Mouse (Mus musculus) kidney, adult 18-20 months (tissue): ENCODE data around the gene Pde5a.

Experiments
- DNase-seq: peaks from one replicate; pipeline ENCODE4 v3.0.0; 2021

The Pde5a gene

DNA sequence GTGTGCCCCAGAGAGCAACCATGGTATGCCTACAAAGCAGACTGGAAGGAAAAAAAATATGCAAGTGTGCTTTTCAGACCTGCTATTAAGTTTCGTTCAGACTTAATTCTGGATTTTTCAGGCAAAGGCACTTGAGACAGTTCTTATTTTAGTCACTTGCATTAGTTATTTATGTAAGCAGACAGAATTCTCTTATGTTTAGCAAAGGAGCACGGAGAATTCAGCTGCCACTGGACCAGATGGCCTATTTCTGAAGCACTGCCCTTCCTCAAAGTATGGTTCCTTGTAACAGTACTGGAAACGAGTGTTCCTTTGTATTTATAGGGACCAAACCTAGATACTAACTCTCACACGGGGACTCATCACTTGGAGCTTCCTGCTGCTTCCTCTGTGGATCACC lies 38.2 kb downstream of the Pde5a start:
- no peak for DNase-seq

GRCm38 (mm10) chr3:122767841-122768240 lies 39.1 kb downstream of the Pde5a start:
- no peak for DNase-seq

- DNase-seq, result no peak
Measured at GRCm38 (mm10) chr3:122781417-122781816, 52.7 kb downstream of the Pde5a start.

GRCm38 (mm10) chr3:122784245-122784644 lies 55.5 kb downstream of the Pde5a start:
- DNase-seq, result no peak

DNA sequence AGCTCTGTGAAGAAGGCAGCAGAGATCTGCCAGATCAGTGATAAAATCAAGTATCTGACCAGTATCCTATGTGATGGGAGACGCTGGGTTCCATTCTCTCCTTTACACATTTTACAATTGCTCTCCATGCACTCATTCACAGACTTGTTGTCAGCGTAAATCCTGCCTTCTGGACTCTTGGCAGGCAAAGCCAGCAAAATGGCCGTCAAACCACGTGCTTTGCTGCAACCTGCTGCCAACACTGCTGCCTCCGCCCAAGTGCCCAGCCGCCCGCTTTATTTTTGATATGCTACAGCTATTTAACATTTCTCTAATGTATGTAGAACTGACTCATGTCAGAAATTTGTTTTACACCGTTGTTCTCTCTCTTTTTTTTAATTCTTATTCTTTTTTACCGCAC lies 59.6 kb downstream of the Pde5a start:
- no peak for DNase-seq

DNA sequence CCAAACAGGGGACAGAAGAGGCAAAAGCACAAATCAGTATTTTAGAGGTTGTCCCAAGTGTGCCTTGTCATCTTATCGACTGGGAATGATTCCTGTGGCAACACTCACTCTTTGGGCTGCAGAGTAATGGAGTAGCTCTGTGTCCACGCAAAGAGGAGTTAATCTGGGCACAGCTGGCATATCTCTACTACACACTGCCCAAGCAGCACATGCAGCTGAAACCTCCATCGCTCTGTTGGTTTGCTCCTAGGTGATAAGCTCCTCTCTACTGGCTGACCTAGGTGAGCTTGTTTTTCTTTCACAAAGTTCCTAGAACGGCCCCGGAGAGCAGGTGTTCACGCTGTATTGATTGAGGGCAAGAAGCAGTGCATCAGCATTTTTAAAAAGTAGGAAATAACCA lies 60.8 kb downstream of the Pde5a start:
- no peak for DNase-seq

DNA sequence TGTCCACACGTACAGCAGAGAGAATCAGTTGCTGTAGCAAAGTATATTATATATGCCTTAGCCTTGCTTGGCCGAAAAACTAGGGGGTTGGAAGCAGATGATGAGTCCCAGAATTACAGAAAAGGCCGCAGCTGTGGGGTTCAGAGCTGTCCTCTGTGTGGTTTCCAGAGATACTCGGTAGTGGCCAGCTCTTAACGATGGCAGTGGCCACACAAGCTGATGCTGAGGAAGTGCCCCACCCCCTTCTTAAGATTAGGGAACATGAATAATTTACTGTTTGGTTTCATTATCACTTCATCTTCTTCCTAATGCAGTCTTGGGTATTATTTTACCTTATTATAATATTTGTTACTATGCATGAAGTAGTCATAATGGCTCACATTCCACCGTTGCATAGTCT lies 71.3 kb downstream of the Pde5a start:
- DNase-seq, result no peak

DNA sequence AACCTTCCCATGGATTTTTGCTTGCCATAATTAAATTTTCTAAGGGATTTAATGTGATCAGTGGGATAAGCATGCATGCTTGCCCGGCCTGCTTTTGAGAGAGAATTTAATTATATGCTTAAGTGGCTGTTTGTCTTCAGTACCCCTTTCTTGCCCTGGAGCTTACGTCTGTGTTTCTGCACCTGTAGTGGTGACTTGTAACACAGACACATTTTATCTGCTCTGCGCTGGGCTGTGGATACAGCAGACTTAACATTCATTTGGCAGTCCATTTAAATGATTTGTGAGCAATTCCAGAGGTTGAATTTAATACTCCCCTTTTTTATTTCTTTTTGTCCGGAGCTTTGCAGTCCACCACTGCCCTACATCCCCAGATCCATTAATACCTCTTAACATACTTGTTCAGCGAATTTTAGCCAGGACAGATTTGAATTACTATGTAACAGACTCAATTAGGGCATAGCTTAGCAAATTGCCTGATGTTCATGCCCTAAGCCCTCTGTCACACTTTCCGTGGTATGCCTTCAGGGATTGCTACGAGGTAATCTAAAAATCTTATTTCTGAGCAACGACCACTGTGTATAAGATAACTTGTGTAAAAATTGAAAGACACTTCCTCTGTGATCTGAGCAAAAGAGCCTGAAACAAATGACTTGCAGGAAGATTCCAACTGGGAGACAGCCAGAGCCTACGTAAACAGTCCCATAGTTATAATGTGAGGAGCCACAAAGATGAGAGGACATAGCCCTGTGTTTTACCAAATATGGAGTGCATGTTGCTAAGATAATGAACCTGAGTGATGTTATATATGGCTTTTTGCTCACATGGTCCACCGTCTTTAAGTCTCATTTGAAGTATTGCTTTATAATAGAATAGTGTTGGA lies 72.0 kb downstream of the Pde5a start:
- DNase-seq, result no peak

DNA sequence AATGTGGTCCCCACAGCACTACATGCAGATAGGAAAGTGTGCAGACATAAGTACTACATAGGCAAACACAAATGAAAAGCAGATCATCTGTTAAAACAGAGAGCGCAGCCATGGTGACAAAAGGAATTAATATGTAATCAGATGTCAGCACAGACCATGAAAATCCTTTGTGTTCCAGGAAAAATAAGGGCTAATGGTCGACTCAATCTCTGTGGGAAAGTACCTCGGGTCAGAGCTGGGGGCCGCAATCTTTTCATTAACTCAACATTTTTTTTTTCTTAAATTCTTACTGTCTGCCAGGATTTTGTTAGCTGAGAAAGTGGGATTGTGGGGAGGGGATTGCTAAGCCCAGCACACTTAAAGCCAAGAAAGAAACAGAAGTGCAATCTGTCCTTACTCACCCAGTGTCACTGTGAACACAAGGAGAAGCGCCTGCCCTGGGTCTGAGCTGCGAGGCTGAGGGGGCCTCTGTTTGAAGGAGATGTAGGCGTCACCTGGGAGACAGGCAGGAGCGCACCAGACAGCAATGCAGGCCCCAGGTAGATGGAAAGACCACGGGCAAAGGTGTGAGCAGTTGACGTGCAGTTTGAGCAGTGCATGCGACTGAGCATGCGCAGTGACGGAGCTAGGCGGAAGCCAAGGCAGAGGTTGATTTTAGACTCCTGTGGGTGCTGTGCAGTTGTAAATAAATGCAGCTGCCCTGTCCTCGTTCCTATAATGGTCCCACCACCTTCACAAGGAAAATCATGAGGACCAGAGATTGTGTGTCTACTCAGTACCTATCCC lies 72.9 kb downstream of the Pde5a start:
- DNase-seq, result no peak

- no peak for DNase-seq
Measured at GRCm38 (mm10) chr3:122807313-122807712, 78.6 kb downstream of the Pde5a start.

DNA sequence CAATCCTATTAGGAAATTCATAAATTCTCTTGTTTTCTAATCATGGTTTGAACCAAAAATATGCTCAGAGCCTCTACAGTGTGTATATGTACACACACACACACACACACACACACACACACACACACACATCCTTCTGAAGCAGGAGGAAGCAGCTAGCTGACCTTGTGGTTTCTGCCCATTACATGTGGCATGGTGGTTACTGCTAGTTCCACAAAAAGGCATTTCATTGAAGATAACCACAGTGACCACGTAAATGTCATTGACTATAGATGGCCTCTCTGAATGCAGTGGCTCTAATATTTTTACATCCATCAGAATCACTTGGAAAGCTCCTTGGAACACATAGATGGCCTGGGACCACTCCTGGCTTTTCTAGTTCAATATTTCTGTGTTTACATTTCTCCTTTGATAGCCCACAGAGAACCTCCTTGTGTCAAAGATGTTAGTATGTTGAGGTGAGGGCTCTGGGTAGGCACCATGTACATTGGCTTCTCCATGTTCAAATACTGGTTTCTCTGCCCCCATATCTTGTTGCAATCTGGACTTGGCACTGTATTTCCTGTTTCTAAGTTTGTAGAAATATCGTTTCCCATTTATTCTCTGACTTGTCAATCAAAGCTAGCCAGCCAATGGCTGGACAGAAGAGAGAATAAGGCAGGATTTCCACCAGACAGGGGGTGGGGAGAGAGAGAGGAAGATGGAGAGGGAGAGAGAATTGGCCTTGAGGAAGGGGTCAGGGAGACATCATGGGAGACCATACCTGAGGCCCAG lies 81.5 kb downstream of the Pde5a start:
- no peak for DNase-seq

DNA sequence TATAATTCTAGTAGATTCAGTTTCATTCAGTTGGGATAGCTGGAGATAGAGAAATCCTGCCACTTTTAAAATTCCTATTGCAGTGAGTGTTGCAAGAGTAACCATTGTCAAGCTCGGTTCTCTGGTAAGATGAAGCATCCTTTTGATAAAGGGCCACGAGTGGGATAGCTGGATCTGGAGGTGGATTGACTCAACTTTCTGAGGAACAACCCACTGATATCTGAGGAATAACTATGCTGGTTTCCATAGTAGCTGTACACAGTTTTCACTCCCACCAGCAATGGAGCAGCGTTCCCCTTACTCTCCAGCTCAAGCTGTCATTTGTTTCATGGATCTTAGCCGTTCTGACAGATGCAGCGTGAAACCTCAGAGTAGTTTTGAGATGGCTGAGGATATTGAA lies 82.2 kb downstream of the Pde5a start:
- no peak for DNase-seq

DNA sequence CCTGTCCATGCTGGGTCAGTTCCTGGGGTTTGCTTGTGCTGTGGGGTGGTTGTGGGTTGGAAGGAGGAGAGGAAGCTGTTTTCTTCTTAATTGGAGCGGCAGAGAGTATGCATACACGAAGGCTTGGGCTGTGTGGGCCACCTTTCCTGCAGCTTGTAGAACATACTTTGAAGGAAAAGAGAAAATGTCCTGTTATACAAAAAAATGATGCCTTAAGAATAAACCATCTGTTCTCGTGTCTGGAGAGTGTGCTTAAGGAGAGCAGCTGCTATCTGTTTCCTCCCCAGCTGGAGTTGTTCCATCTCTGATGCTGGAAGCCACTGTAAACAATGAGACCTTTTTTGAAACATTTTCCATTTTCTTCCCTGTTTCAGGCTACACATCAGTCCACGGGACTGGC lies 85.8 kb downstream of the Pde5a start:
- no peak for DNase-seq

DNA sequence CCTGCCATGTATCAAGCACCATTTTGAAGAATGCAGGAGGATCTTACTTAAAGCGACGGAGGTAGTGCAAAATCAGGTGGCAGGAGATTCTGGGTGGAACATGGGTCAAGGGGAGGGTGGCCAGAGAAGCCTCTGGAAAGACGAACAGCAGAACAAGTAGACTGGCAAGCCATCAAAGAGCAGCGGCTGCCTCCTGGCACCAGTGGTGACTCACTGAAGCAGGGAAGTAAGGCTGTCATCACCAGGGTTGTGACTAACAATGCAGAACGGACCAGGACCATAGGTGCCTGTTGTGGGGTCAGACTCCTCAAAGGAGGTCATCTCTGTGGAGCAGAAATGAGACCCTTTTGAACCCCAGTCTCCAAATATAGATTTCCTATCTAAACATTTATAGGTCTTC lies 89.5 kb downstream of the Pde5a start:
- DNase-seq, result no peak

GRCm38 (mm10) chr3:122820700-122821099 lies 92.0 kb downstream of the Pde5a start:
- DNase-seq, result no peak

- DNase-seq, result no peak
Measured at GRCm38 (mm10) chr3:122828270-122829058, 99.7 kb downstream of the Pde5a start.

DNA sequence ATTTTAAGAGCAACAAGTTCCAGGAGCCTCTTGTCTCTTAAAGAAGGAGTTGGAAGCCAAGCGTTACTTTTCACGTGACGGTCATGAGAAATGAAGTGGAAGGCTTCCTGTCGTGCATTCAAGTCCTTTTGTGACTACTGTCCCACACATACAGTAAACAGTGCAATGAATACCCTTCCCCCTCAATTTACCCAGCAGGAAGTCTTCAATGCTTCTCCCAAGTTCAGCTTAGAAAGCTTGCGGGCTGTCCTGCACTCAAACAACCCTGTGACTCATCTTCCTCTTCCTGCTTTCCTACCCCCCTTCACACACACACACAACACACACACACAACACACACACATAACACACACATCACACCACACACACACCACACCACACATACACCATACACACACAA lies 105.8 kb downstream of the Pde5a start:
- no peak for DNase-seq

DNA sequence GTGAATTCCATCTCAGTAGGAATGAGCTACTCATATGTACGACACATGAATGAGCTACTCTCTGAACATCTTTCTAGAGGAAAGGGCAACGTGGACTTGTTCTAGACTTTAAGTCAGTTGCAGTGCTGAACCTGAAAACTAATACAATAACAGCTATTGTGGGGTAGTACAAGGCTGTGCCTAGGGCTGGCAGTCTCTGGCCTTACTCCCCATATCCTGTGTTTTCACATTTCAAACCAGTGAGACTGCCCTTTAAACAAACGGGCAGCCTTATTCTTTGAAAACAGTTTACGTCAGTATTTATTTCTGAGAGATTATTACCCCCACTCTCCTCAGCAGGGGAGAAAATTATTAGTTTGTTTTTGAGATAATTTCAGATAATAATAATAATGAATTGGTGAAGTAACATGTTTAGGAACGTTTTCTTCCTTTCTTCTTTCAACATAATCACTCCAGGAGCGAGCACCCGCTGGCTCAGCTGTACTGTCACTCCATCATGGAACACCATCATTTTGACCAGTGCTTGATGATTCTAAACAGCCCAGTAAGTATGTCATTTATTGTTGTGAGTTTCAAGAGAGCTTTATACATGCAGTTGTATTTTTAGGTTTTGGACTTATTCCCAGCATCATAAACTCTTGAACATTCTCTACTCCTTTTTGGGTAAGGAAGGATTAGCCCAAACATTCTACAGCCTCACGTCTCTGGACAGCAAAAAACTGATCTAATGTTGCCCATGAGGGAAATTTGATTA lies 106.5 kb downstream of the Pde5a start:
- no peak for DNase-seq

- DNase-seq, result no peak
Measured at GRCm38 (mm10) chr3:122837639-122838038, 108.9 kb downstream of the Pde5a start.

- no peak for DNase-seq
Measured at GRCm38 (mm10) chr3:122848410-122849034, 119.8 kb downstream of the Pde5a start.

GRCm38 (mm10) chr3:122855149-122855548 lies 126.4 kb downstream of the Pde5a start:
- no peak for DNase-seq
